Mouse (Mus musculus): ENCODE measurements around the gene Gapt. TPM values are rescaled to one million over a fixed set of nuclear protein-coding genes. Genes with fewer than 3 reads are reported as not detected.

Gene Gapt
- total RNA-seq, 1 experiment from 2014 or later: 2.7 TPM

- ATAC-seq (replicated peaks; ENCODE audit: low read depth, poor library complexity, severe bottlenecking): peak; percentile 65
Observed at GRCm38 (mm10) chr13:110363722-110364121, 6.7 kb upstream of the Gapt start.

GRCm38 (mm10) chr13:110351051-110351450, 5.9 kb downstream of the Gapt start:
- no peak for ATAC-seq (replicated peaks; ENCODE audit: low read depth, poor library complexity, severe bottlenecking)

GRCm38 (mm10) chr13:110346707-110347106, 10.3 kb downstream of the Gapt start:
- ATAC-seq (replicated peaks; ENCODE audit: low read depth, poor library complexity, severe bottlenecking): peak; percentile 71

GRCm38 (mm10) chr13:110342602-110343001, 14.4 kb downstream of the Gapt start:
- no peak for ATAC-seq (replicated peaks; ENCODE audit: low read depth, poor library complexity, severe bottlenecking)

- no peak for ATAC-seq (replicated peaks; ENCODE audit: low read depth, poor library complexity, severe bottlenecking)
Observed at GRCm38 (mm10) chr13:110332958-110333597, 23.9 kb downstream of the Gapt start.

- no peak for ATAC-seq (replicated peaks; ENCODE audit: low read depth, poor library complexity, severe bottlenecking)
Observed at GRCm38 (mm10) chr13:110318746-110319145, 38.3 kb downstream of the Gapt start.

- ATAC-seq (replicated peaks; ENCODE audit: low read depth, poor library complexity, severe bottlenecking): no peak
Observed at GRCm38 (mm10) chr13:110307188-110307587, 49.8 kb downstream of the Gapt start.

Other genes with a start within 250 kb of the Gapt start
- gene Rab3c, start 76.2 kb downstream of the Gapt start, total RNA-seq (2017): not detected in 2 replicates
- gene Plk2, start 37.8 kb upstream of the Gapt start, total RNA-seq (2017): 14.5 and 15.8 TPM in 2 replicates

Data from common myeloid progenitor, adult 5-6 weeks (primary cell).